Mouse (Mus musculus) skeletal muscle tissue, adult 2 months (tissue): ENCODE measurements around the gene Ngly1.

Experiments
- DNase-seq: peaks from one replicate; pipeline ENCODE4 v3.0.0-alpha.2; 2012; ENCODE audit warnings: low read depth, low spot score

The Ngly1 gene

GRCm38 (mm10) chr14:16328959-16329480, 79.9 kb downstream of the Ngly1 start:
- DNase-seq = no peak

GRCm38 (mm10) chr14:16329756-16330155, 80.7 kb downstream of the Ngly1 start:
- no peak for DNase-seq

GRCm38 (mm10) chr14:16334260-16334659, 85.2 kb downstream of the Ngly1 start:
- DNase-seq = no peak

GRCm38 (mm10) chr14:16335835-16336417, 86.8 kb downstream of the Ngly1 start:
- DNase-seq = no peak

- DNase-seq = no peak
Measured at GRCm38 (mm10) chr14:16347505-16347904, 98.4 kb downstream of the Ngly1 start.

GRCm38 (mm10) chr14:16359704-16360103, 110.6 kb downstream of the Ngly1 start:
- no peak for DNase-seq
